Mouse (Mus musculus): ENCODE data around the gene Ror2. TPM values are rescaled to one million over a fixed set of nuclear protein-coding genes. Genes with fewer than 3 reads are reported as not detected.

The Ror2 gene
- 5.7 and 6.9 TPM in 2 replicates for polyA plus RNA-seq (2015; fragmentation: Nextera tagmentation; extraction: Ambion mirVana)

- peak; percentile 89 for DNase-seq (ENCODE audit: low spot score)
- ATAC-seq (ENCODE audit: low FRiP score, low TSS enrichment): peak; percentile 76
- WGBS: 0% methylated on average over 54 of the region's 68 CpGs
Measured at GRCm38 (mm10) chr13:53285756-53286361, at the start of gene Ror2. Gene Ror2 (minus strand): TSS chr13:53286124.

DNA sequence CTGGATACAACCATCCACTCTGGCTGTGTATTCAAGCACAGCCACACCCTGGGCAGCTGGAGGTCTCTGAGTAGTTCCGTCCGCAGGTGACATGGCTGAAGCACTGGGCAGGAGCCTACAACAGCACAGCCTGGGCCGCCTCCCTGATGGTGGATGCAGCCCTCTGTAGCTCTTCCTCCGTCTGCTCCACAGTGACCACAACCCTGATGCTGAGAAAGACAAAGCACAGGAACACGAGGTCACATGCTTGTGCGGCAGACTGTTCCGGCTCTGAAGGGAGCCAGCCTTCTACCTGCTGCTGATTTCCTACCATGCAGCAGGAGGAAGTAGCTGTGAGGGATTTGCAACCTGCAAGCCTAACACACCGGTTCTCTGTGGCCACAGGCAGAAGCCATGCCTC lies 47.8 kb upstream of the Ror2 start:
- no peak overlapping the region for H3K4me2 ChIP-seq (replicated peaks; ENCODE audit: low read depth)

More at GRCm38 (mm10) chr13:53285756-53286361, at the start of gene Ror2:
- H3K9me3 ChIP-seq (ENCODE audit: control insufficient read depth, low read length): no peaks in the 10 kb centered on the region
- H3K4me3 ChIP-seq (ENCODE audit: low read depth, low read length): peak within 1 kb of the TSS; percentile 70
- H3K4me2 ChIP-seq (replicated peaks; ENCODE audit: low read depth): peak within 1 kb of the TSS; percentile 81
- peak within 1 kb of the TSS; percentile 78 for H3K27ac ChIP-seq (replicated peaks)
- peak; percentile 76 for TF ChIP-seq CTCF (IDR thresholded peaks at IDR 0.05; ENCODE audit: low read depth)
- TF ChIP-seq EP300 (optimal IDR thresholded peaks at IDR 0.05): no peak
- peaks cover 2% of the 10 kb centered on the region; the same call in 1 of the 2 replicates for H3K4me1 ChIP-seq (replicated peaks; ENCODE audit: control insufficient read depth, insufficient read depth)
- H3K27me3 ChIP-seq (ENCODE audit: control insufficient read depth, insufficient read depth, low read length): no peaks in the 10 kb centered on the region
- H3K9ac ChIP-seq (ENCODE audit: low read length): peak within 1 kb of the TSS; percentile 82
- no peaks in the 10 kb centered on the region for H3K36me3 ChIP-seq (ENCODE audit: control insufficient read depth, insufficient read depth, low read length)

GRCm38 (mm10) chr13:53330246-53330645 lies 44.3 kb upstream of the Ror2 start:
- Histone ChIP-seq H3K36me3 (ENCODE audit: control insufficient read depth, insufficient read depth, low read length) (peaks cover 6% of the 10 kb centered on the region; the same call in 1 of the 2 replicates), H3K9ac (ENCODE audit: low read length) (no peak overlapping the region), H3K27me3 (ENCODE audit: control insufficient read depth, insufficient read depth, low read length) (no peaks in the 10 kb centered on the region), H3K4me2 (replicated peaks; ENCODE audit: low read depth) (no peak overlapping the region), H3K9me3 (ENCODE audit: control insufficient read depth, low read length) (no peaks in the 10 kb centered on the region), H3K4me1 (replicated peaks; ENCODE audit: control insufficient read depth, insufficient read depth) (no peaks in the 10 kb centered on the region), H3K4me3 (ENCODE audit: low read depth, low read length) (no peak overlapping the region), H3K27ac (replicated peaks) (no peak overlapping the region)
- DNase-seq (ENCODE audit: low spot score) (no peak), ATAC-seq (ENCODE audit: low FRiP score, low TSS enrichment) (no peak)
- TF ChIP-seq EP300 (optimal IDR thresholded peaks at IDR 0.05) (no peak), CTCF (IDR thresholded peaks at IDR 0.05; ENCODE audit: low read depth) (no peak)
- WGBS: 92% methylated on average over 2 of the region's 2 CpGs

More for the DNA sequence above, 47.8 kb upstream of the Ror2 start:
- Histone ChIP-seq H3K4me1 (replicated peaks; ENCODE audit: control insufficient read depth, insufficient read depth) (no peaks in the 10 kb centered on the region), H3K9me3 (ENCODE audit: control insufficient read depth, low read length) (no peaks in the 10 kb centered on the region), H3K9ac (ENCODE audit: low read length) (no peak overlapping the region), H3K27me3 (ENCODE audit: control insufficient read depth, insufficient read depth, low read length) (no peaks in the 10 kb centered on the region), H3K36me3 (ENCODE audit: control insufficient read depth, insufficient read depth, low read length) (peaks cover 29% of the 10 kb centered on the region), H3K4me3 (ENCODE audit: low read depth, low read length) (no peak overlapping the region), H3K27ac (replicated peaks) (no peak overlapping the region)
- 84% methylated on average over 8 of the region's 8 CpGs for WGBS
- TF ChIP-seq EP300 (optimal IDR thresholded peaks at IDR 0.05): no peak
- no peak for TF ChIP-seq CTCF (IDR thresholded peaks at IDR 0.05; ENCODE audit: low read depth)
- DNase-seq (ENCODE audit: low spot score) (no peak), ATAC-seq (ENCODE audit: low FRiP score, low TSS enrichment) (no peak)

DNA sequence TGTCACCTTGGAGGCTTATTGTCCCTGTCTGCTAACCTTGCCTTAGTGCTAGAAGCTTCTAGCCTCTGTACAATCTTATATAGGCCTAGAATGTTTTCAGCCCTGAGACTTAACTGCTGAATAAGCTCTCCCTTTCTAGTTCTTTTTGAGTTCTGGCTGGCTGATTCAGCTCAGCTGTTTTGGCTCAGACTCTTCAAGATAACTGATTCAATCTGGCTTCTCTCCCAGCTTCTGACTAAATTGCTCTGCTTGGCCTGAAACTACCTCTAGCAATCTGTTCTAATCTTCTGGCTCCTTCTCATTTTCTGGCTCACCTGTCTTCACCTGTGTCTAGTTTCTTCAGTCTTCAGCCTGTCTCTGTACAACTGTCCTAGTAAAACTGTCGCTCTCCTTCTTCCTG lies 39.6 kb upstream of the Ror2 start:
- Histone ChIP-seq H3K9me3 (ENCODE audit: control insufficient read depth, low read length) (no peaks in the 10 kb centered on the region), H3K27ac (replicated peaks) (no peak overlapping the region), H3K9ac (ENCODE audit: low read length) (no peak overlapping the region), H3K36me3 (ENCODE audit: control insufficient read depth, insufficient read depth, low read length) (no peaks in the 10 kb centered on the region), H3K27me3 (ENCODE audit: control insufficient read depth, insufficient read depth, low read length) (no peaks in the 10 kb centered on the region), H3K4me1 (replicated peaks; ENCODE audit: control insufficient read depth, insufficient read depth) (no peaks in the 10 kb centered on the region), H3K4me2 (replicated peaks; ENCODE audit: low read depth) (no peak overlapping the region), H3K4me3 (ENCODE audit: low read depth, low read length) (no peak overlapping the region)
- ATAC-seq (ENCODE audit: low FRiP score, low TSS enrichment): no peak
- no peak for DNase-seq (ENCODE audit: low spot score)
- no peak for TF ChIP-seq CTCF (IDR thresholded peaks at IDR 0.05; ENCODE audit: low read depth)
- TF ChIP-seq EP300 (optimal IDR thresholded peaks at IDR 0.05): no peak
- 92% methylated on average over 1 of the region's 1 CpGs for WGBS

GRCm38 (mm10) chr13:53323661-53324060 lies 37.7 kb upstream of the Ror2 start:
- ATAC-seq (ENCODE audit: low FRiP score, low TSS enrichment): no peak
- Histone ChIP-seq H3K27me3 (ENCODE audit: control insufficient read depth, insufficient read depth, low read length) (no peaks in the 10 kb centered on the region), H3K9me3 (ENCODE audit: control insufficient read depth, low read length) (no peaks in the 10 kb centered on the region), H3K9ac (ENCODE audit: low read length) (no peak overlapping the region), H3K4me2 (replicated peaks; ENCODE audit: low read depth) (no peak overlapping the region), H3K27ac (replicated peaks) (no peak overlapping the region), H3K4me1 (replicated peaks; ENCODE audit: control insufficient read depth, insufficient read depth) (no peaks in the 10 kb centered on the region), H3K36me3 (ENCODE audit: control insufficient read depth, insufficient read depth, low read length) (no peaks in the 10 kb centered on the region), H3K4me3 (ENCODE audit: low read depth, low read length) (no peak overlapping the region)
- DNase-seq (ENCODE audit: low spot score): no peak
- TF ChIP-seq CTCF (IDR thresholded peaks at IDR 0.05; ENCODE audit: low read depth) (no peak), EP300 (optimal IDR thresholded peaks at IDR 0.05) (no peak)
- WGBS: 72% methylated on average over 2 of the region's 2 CpGs

GRCm38 (mm10) chr13:53320899-53321298 lies 35.0 kb upstream of the Ror2 start:
- DNase-seq (ENCODE audit: low spot score) (no peak), ATAC-seq (ENCODE audit: low FRiP score, low TSS enrichment) (no peak)
- Histone ChIP-seq H3K9ac (ENCODE audit: low read length) (no peak overlapping the region), H3K4me1 (replicated peaks; ENCODE audit: control insufficient read depth, insufficient read depth) (no peaks in the 10 kb centered on the region), H3K9me3 (ENCODE audit: control insufficient read depth, low read length) (no peaks in the 10 kb centered on the region), H3K36me3 (ENCODE audit: control insufficient read depth, insufficient read depth, low read length) (no peaks in the 10 kb centered on the region), H3K4me2 (replicated peaks; ENCODE audit: low read depth) (no peak overlapping the region), H3K27ac (replicated peaks) (no peak overlapping the region), H3K27me3 (ENCODE audit: control insufficient read depth, insufficient read depth, low read length) (no peaks in the 10 kb centered on the region), H3K4me3 (ENCODE audit: low read depth, low read length) (no peak overlapping the region)
- TF ChIP-seq CTCF (IDR thresholded peaks at IDR 0.05; ENCODE audit: low read depth) (no peak), EP300 (optimal IDR thresholded peaks at IDR 0.05) (no peak)
- 44% methylated on average over 12 of the region's 12 CpGs for WGBS
